Mouse (Mus musculus) gonadal fat pad, adult 2 months (tissue): Measurements from ENCODE around the gene Cask. TPM values are rescaled to one million over a fixed set of nuclear protein-coding genes. Genes with fewer than 3 reads are reported as not detected.

Experiments used
- DNase-seq: peaks from one replicate; pipeline ENCODE4 v3.0.0-alpha.2; 2012; ENCODE audit warnings: low read depth
- polyA plus RNA-seq: library from polyadenylated mRNA; depleted of rRNA; stranded (reverse); fragments of >200 nt; gene quantifications from 2 replicates; pipeline ENCODE4 v1.2.3, GENCODE M21; 2012

Cask gene
- polyA plus RNA-seq, 1 experiment = 5.1 TPM

GRCm38 (mm10) chrX:13631599-13632283 is 219.4 kb downstream of the Cask start, which contains the start of gene Gpr34:
Gene Gpr34 (plus strand): TSS chrX:13632089.
- no peak for DNase-seq

GRCm38 (mm10) chrX:13622654-13623053 is 228.5 kb downstream of the Cask start:
- no peak for DNase-seq

- DNase-seq = no peak
Observed at GRCm38 (mm10) chrX:13621473-13621872, 229.7 kb downstream of the Cask start.

GRCm38 (mm10) chrX:13618476-13618875 is 232.7 kb downstream of the Cask start:
- DNase-seq = no peak

GRCm38 (mm10) chrX:13617294-13617693 is 233.9 kb downstream of the Cask start:
- DNase-seq = no peak

- DNase-seq = no peak
Observed at GRCm38 (mm10) chrX:13616726-13617125, 234.4 kb downstream of the Cask start.

- DNase-seq = no peak
Observed at GRCm38 (mm10) chrX:13612115-13612514, 239.1 kb downstream of the Cask start.

- DNase-seq = no peak
Observed at GRCm38 (mm10) chrX:13611114-13611513, 240.1 kb downstream of the Cask start.

GRCm38 (mm10) chrX:13607752-13608151 is 243.4 kb downstream of the Cask start:
- DNase-seq = no peak

GRCm38 (mm10) chrX:13606741-13607140 is 244.4 kb downstream of the Cask start:
- no peak for DNase-seq

- DNase-seq = no peak
Observed at GRCm38 (mm10) chrX:13599966-13600365, 251.2 kb downstream of the Cask start.

GRCm38 (mm10) chrX:13599373-13599772 is 251.8 kb downstream of the Cask start:
- DNase-seq = no peak

GRCm38 (mm10) chrX:13577647-13578046 is 273.5 kb downstream of the Cask start:
- no peak for DNase-seq

GRCm38 (mm10) chrX:13576606-13577005 is 274.6 kb downstream of the Cask start:
- DNase-seq = no peak

- no peak for DNase-seq
Observed at GRCm38 (mm10) chrX:13574872-13575271, 276.3 kb downstream of the Cask start.

- no peak for DNase-seq
Observed at GRCm38 (mm10) chrX:13574298-13574697, 276.9 kb downstream of the Cask start.

- no peak for DNase-seq
Observed at GRCm38 (mm10) chrX:13554504-13554903, 296.7 kb downstream of the Cask start.

GRCm38 (mm10) chrX:13552288-13552687 is 298.9 kb downstream of the Cask start:
- DNase-seq = no peak

GRCm38 (mm10) chrX:13551566-13551965 is 299.6 kb downstream of the Cask start:
- no peak for DNase-seq

GRCm38 (mm10) chrX:13549100-13549499 is 302.1 kb downstream of the Cask start:
- no peak for DNase-seq

- DNase-seq = no peak
Observed at GRCm38 (mm10) chrX:13521288-13521687, 329.9 kb downstream of the Cask start.

GRCm38 (mm10) chrX:13520566-13520965 is 330.6 kb downstream of the Cask start:
- no peak for DNase-seq

GRCm38 (mm10) chrX:13519408-13519783 is 331.8 kb downstream of the Cask start:
- no peak for DNase-seq

GRCm38 (mm10) chrX:13518781-13519407 is 332.3 kb downstream of the Cask start:
- DNase-seq = no peak
